Mouse (Mus musculus): ENCODE data around the gene Npas3. TPM values are rescaled to one million over a fixed set of nuclear protein-coding genes. Genes with fewer than 3 reads are reported as not detected.

The Npas3 gene
- polyA plus RNA-seq, 1 experiment from 2014 or later, result 17.7 TPM

DNA sequence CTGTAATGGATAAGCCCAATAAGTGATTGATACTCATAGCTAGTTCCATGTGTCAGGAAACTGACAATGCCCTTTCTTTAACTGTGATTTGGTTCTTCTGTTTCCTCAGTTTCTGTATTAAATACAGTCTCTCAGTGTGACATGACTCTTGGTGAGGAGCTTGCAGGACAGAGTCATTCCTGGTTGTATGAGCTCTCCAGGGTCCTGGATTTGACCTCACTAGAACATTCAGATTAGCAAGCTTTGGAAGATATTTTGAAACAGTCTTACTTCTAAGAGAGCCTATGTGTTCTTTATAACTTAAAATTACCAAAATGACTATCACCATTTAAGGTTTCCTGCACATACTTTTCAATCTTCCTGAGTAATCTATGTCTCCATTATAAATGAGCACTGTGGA is 247.9 kb downstream of the Npas3 start:
- Histone ChIP-seq H3K9ac (replicated peaks; ENCODE audit: low read depth, low read length) (no peak overlapping the region), H3K27ac (ENCODE audit: low read length) (no peak overlapping the region), H3K4me3 (replicated peaks; ENCODE audit: low read length) (no peak overlapping the region), H3K4me1 (replicated peaks; ENCODE audit: control insufficient read depth, insufficient read depth, low read length) (no peaks in the 10 kb centered on the region), H3K9me3 (ENCODE audit: control insufficient read depth, low read length) (no peaks in the 10 kb centered on the region), H3K36me3 (ENCODE audit: control insufficient read depth, insufficient read depth) (no peaks in the 10 kb centered on the region), H3K27me3 (replicated peaks; ENCODE audit: control insufficient read depth, insufficient read depth, low read length) (no peaks in the 10 kb centered on the region), H3K4me2 (ENCODE audit: low read length) (no peak overlapping the region)
- no peak for ATAC-seq

DNA sequence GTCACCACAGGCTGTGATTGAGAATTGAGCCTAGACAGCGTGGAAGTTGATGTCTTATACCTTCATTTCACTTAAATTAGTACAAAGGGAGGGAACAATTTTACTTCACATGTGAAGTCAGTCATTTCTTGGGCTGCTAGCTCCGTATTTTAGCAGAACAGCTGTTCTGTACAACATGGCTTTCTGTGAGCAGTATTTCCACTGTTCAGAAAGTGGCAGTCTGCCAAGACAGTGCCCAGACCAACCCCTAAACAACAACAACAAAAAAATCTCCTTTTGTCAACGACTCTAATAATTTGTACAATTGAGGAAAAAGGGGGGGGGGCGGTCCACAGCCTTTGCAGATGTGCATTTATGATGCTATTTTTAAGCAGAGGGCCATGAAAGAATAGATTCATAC is 266.4 kb downstream of the Npas3 start:
- Histone ChIP-seq H3K4me3 (replicated peaks; ENCODE audit: low read length) (no peak overlapping the region), H3K9me3 (ENCODE audit: control insufficient read depth, low read length) (no peaks in the 10 kb centered on the region), H3K4me2 (ENCODE audit: low read length) (peak overlapping the region; percentile 10; the same call in 1 of the 2 replicates), H3K9ac (replicated peaks; ENCODE audit: low read depth, low read length) (no peak overlapping the region), H3K36me3 (ENCODE audit: control insufficient read depth, insufficient read depth) (no peaks in the 10 kb centered on the region), H3K27ac (ENCODE audit: low read length) (peak overlapping the region; percentile 75), H3K4me1 (replicated peaks; ENCODE audit: control insufficient read depth, insufficient read depth, low read length) (peaks cover 11% of the 10 kb centered on the region), H3K27me3 (replicated peaks; ENCODE audit: control insufficient read depth, insufficient read depth, low read length) (no peaks in the 10 kb centered on the region)
- 25% methylated on average over 4 of the region's 4 CpGs for WGBS
- peak; percentile 94 for ATAC-seq

DNA sequence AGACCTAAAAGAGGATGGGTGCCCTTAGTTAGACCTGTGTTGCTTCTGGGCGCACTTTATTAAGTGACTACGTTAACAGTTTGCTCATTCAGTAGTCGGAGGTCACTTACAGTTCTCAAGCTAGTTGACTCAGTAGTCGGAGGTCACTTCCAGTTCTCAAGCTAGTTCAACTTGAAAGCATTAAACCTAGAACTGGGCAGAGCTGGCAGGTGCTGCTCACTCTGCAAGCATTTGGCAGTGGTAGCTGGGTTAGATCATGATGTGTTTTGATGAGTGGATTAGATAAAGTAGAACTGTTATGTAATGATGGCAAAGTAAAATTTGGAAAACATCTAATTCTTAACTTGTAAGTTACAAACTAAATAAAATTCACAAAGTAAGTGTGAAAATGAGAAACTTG is 271.1 kb downstream of the Npas3 start:
- no peak overlapping the region for H3K9ac ChIP-seq (replicated peaks; ENCODE audit: low read depth, low read length)
- H3K4me1 ChIP-seq (replicated peaks; ENCODE audit: control insufficient read depth, insufficient read depth, low read length), result peaks cover 10% of the 10 kb centered on the region
- WGBS, result 92% methylated on average over 4 of the region's 4 CpGs
- ATAC-seq, result no peak
- no peak overlapping the region for H3K4me3 ChIP-seq (replicated peaks; ENCODE audit: low read length)
- no peaks in the 10 kb centered on the region for H3K27me3 ChIP-seq (replicated peaks; ENCODE audit: control insufficient read depth, insufficient read depth, low read length)
- H3K27ac ChIP-seq (ENCODE audit: low read length), result no peak overlapping the region
- H3K9me3 ChIP-seq (ENCODE audit: control insufficient read depth, low read length), result no peaks in the 10 kb centered on the region
- H3K36me3 ChIP-seq (ENCODE audit: control insufficient read depth, insufficient read depth), result no peaks in the 10 kb centered on the region
- no peak overlapping the region for H3K4me2 ChIP-seq (ENCODE audit: low read length)

DNA sequence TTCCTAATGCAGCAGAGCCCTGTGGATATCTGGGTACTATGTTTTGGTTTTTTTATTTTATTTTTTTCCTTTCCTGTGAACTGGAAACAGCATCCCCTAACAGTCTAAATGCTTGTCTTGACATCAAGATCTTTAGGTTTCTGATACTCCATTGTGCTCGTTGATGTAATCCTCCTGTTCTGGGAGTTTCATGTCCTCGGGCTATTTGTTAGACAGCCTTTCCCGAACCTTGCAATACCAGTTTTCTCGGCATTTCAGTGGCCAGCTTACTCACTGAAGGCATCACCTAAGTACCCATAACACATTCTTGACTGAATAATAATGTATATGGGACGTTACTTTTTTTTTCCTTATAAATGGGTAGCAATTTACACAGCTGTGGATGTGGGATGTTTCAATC is 274.2 kb downstream of the Npas3 start:
- no peak for ATAC-seq
- 37% methylated on average over 5 of the region's 5 CpGs for WGBS

DNA sequence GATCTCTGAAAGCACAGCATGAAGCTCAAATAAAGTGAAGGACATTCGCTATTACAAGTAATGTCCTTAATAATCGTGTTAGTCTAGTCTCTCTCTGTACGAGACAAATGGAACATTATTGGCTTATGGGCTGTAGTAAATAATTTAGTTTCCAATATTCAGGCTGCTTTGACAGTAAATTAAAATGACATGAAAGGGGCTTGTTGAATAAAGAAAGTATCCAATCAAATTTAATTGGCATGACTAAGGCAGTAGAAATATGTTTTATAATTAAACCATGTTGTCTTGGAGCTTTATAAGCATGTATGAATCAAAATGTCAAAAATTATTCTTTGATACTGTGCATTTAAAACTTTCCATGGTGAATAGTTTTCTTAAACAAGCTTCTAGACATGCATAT is 278.6 kb downstream of the Npas3 start:
- Histone ChIP-seq H3K9me3 (ENCODE audit: control insufficient read depth, low read length) (no peaks in the 10 kb centered on the region), H3K9ac (replicated peaks; ENCODE audit: low read depth, low read length) (no peak overlapping the region), H3K36me3 (ENCODE audit: control insufficient read depth, insufficient read depth) (no peaks in the 10 kb centered on the region), H3K4me1 (replicated peaks; ENCODE audit: control insufficient read depth, insufficient read depth, low read length) (no peaks in the 10 kb centered on the region), H3K27me3 (replicated peaks; ENCODE audit: control insufficient read depth, insufficient read depth, low read length) (no peaks in the 10 kb centered on the region), H3K4me2 (ENCODE audit: low read length) (no peak overlapping the region), H3K27ac (ENCODE audit: low read length) (no peak overlapping the region), H3K4me3 (replicated peaks; ENCODE audit: low read length) (no peak overlapping the region)
- WGBS, result 63% methylated on average over 3 of the region's 3 CpGs
- no peak for ATAC-seq

More for the DNA sequence above, 274.2 kb downstream of the Npas3 start:
- Histone ChIP-seq H3K9ac (replicated peaks; ENCODE audit: low read depth, low read length) (no peak overlapping the region), H3K27ac (ENCODE audit: low read length) (no peak overlapping the region), H3K27me3 (replicated peaks; ENCODE audit: control insufficient read depth, insufficient read depth, low read length) (no peaks in the 10 kb centered on the region), H3K9me3 (ENCODE audit: control insufficient read depth, low read length) (no peaks in the 10 kb centered on the region), H3K36me3 (ENCODE audit: control insufficient read depth, insufficient read depth) (no peaks in the 10 kb centered on the region), H3K4me3 (replicated peaks; ENCODE audit: low read length) (no peak overlapping the region), H3K4me2 (ENCODE audit: low read length) (no peak overlapping the region), H3K4me1 (replicated peaks; ENCODE audit: control insufficient read depth, insufficient read depth, low read length) (no peaks in the 10 kb centered on the region)

DNA sequence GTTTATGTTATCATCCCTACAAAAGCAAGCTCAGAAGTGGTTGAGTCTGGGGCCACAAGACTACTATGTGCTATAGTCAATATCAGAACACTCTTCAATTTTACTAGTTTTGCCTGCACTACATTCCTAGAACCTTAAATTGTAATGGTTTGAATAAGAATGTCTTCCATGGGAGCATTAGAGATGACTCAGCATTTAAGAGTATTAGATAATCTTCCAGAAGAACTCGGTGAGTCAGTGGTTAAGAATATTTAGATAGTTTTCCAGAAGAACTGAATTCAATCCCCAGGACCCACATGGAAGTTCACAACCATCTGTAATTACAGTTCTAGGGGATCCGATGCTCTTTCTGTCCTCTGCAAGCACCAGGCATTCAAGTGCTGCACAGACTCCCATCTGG is 280.9 kb downstream of the Npas3 start:
- H3K27me3 ChIP-seq (replicated peaks; ENCODE audit: control insufficient read depth, insufficient read depth, low read length), result no peaks in the 10 kb centered on the region
- WGBS, result 85% methylated on average over 2 of the region's 2 CpGs

DNA sequence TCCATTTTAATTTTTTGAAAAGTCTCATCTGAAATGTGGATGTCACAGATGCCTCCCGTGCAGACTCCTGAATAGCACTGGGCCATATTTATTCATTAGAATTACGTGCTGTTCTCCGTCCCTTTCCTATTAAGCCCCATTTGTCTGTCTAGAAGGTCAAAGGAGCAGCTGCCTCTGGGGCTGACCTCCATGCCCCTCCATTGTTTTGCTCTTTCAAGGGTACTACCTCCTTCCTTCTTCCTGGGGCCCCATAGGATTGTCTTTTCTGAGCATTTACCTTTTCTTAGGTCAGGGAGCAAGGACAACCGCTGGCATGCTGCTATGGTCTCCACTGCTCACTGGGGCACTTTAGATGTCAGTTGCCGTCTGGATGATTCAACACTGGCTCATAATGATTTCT is 288.3 kb downstream of the Npas3 start:
- no peaks in the 10 kb centered on the region for H3K4me1 ChIP-seq (replicated peaks; ENCODE audit: control insufficient read depth, insufficient read depth, low read length)
- ATAC-seq, result no peak
- H3K4me3 ChIP-seq (replicated peaks; ENCODE audit: low read length), result no peak overlapping the region
- H3K9me3 ChIP-seq (ENCODE audit: control insufficient read depth, low read length), result no peaks in the 10 kb centered on the region
- no peaks in the 10 kb centered on the region for H3K36me3 ChIP-seq (ENCODE audit: control insufficient read depth, insufficient read depth)
- 30% methylated on average over 5 of the region's 5 CpGs for WGBS
- no peak overlapping the region for H3K4me2 ChIP-seq (ENCODE audit: low read length)
- no peaks in the 10 kb centered on the region for H3K27me3 ChIP-seq (replicated peaks; ENCODE audit: control insufficient read depth, insufficient read depth, low read length)
- H3K27ac ChIP-seq (ENCODE audit: low read length), result no peak overlapping the region
- H3K9ac ChIP-seq (replicated peaks; ENCODE audit: low read depth, low read length), result no peak overlapping the region

More for the DNA sequence above, 280.9 kb downstream of the Npas3 start:
- Histone ChIP-seq H3K4me3 (replicated peaks; ENCODE audit: low read length) (no peak overlapping the region), H3K36me3 (ENCODE audit: control insufficient read depth, insufficient read depth) (no peaks in the 10 kb centered on the region), H3K4me2 (ENCODE audit: low read length) (no peak overlapping the region), H3K27ac (ENCODE audit: low read length) (no peak overlapping the region), H3K4me1 (replicated peaks; ENCODE audit: control insufficient read depth, insufficient read depth, low read length) (no peaks in the 10 kb centered on the region), H3K9ac (replicated peaks; ENCODE audit: low read depth, low read length) (no peak overlapping the region), H3K9me3 (ENCODE audit: control insufficient read depth, low read length) (no peaks in the 10 kb centered on the region)
- ATAC-seq, result no peak

DNA sequence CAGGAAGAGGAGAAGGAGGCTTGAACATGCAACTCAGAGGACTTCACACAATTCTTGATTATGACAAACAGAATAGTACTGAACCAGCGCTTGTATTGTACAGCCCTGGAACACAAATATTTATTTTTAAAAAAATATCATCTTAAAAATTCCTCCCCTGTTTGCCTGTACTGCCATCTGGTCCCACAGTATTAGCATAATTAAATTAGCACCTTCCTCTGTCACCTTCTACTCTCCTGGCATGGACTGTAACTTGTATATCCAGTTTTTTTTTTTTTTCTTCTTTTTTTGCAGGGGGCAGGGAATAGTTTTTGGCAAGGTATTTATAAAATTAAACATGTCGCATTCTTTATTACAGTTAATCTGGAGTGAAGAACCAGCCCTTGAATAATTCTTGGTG is 307.9 kb downstream of the Npas3 start:
- 61% methylated on average over 2 of the region's 2 CpGs for WGBS
- H3K4me1 ChIP-seq (replicated peaks; ENCODE audit: control insufficient read depth, insufficient read depth, low read length), result no peaks in the 10 kb centered on the region
- H3K9me3 ChIP-seq (ENCODE audit: control insufficient read depth, low read length), result no peaks in the 10 kb centered on the region
- no peaks in the 10 kb centered on the region for H3K27me3 ChIP-seq (replicated peaks; ENCODE audit: control insufficient read depth, insufficient read depth, low read length)
- H3K4me3 ChIP-seq (replicated peaks; ENCODE audit: low read length), result no peak overlapping the region
- no peak overlapping the region for H3K4me2 ChIP-seq (ENCODE audit: low read length)
- H3K27ac ChIP-seq (ENCODE audit: low read length), result no peak overlapping the region
- peak; percentile 68; the same call in 1 of the 2 replicates for ATAC-seq
- H3K9ac ChIP-seq (replicated peaks; ENCODE audit: low read depth, low read length), result no peak overlapping the region
- H3K36me3 ChIP-seq (ENCODE audit: control insufficient read depth, insufficient read depth), result no peaks in the 10 kb centered on the region

DNA sequence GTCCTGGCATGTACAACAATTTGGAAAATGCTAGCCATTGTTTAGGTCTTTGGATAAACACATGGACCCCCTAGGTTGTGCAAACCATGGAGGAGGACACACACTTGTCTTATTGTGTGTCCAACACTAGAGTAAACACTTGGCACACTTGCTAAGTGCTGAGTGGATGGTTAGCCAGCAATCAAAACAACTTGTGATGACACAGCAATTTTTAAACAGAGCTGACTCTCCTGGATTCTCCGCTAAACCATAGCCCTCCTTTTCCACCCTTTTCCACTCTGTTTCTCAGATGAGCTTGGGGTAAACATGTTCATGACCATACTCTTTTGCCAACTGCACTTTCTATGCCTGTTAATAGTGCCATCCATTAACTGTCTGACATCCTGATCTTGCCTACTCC is 309.8 kb downstream of the Npas3 start:
- H3K4me1 ChIP-seq (replicated peaks; ENCODE audit: control insufficient read depth, insufficient read depth, low read length), result no peaks in the 10 kb centered on the region; the same call in 1 of the 2 replicates
- no peak overlapping the region for H3K9ac ChIP-seq (replicated peaks; ENCODE audit: low read depth, low read length)
- H3K27ac ChIP-seq (ENCODE audit: low read length), result no peak overlapping the region
- H3K4me3 ChIP-seq (replicated peaks; ENCODE audit: low read length), result no peak overlapping the region
- H3K9me3 ChIP-seq (ENCODE audit: control insufficient read depth, low read length), result no peaks in the 10 kb centered on the region
- no peaks in the 10 kb centered on the region for H3K27me3 ChIP-seq (replicated peaks; ENCODE audit: control insufficient read depth, insufficient read depth, low read length)
- no peak for ATAC-seq
- no peaks in the 10 kb centered on the region for H3K36me3 ChIP-seq (ENCODE audit: control insufficient read depth, insufficient read depth)
- WGBS, result 82% methylated on average over 1 of the region's 1 CpGs
- no peak overlapping the region for H3K4me2 ChIP-seq (ENCODE audit: low read length)

DNA sequence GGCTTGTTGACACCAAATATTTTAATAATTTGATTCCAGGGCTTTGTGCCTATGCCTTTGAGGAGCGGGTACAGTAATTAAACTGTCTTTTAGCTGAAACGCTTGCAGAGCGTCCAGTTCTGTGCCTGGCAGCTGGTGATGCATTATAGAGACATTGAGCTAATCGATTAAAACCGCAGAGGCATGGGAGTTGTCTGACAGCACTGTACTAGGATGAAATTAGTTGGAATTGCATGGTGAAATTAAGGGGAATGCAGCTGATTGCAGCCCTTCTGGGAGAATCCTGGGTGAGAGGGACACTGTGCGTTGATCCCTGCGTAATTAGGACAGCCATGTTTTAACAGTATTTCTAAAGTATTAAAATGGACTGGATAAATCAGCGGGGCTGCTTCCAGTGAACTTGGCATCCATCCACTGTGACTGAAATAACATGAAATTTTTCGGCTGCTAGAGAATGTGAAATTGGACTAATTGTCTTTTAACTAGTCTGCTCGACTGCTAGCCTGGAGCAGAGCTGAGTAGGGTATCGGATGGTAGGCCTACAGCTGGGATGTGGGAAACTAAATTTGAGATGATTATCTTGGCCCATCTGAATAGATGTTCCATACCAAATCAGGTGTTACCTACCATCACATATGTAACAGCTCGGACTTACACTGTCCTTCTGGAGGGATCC is 318.4 kb downstream of the Npas3 start:
- Histone ChIP-seq H3K4me3 (replicated peaks; ENCODE audit: low read length) (no peak overlapping the region), H3K9ac (replicated peaks; ENCODE audit: low read depth, low read length) (no peak overlapping the region), H3K36me3 (ENCODE audit: control insufficient read depth, insufficient read depth) (no peaks in the 10 kb centered on the region), H3K27ac (ENCODE audit: low read length) (no peak overlapping the region), H3K4me1 (replicated peaks; ENCODE audit: control insufficient read depth, insufficient read depth, low read length) (peaks cover 14% of the 10 kb centered on the region), H3K4me2 (ENCODE audit: low read length) (no peak overlapping the region), H3K27me3 (replicated peaks; ENCODE audit: control insufficient read depth, insufficient read depth, low read length) (no peaks in the 10 kb centered on the region), H3K9me3 (ENCODE audit: control insufficient read depth, low read length) (no peaks in the 10 kb centered on the region)
- ATAC-seq, result peak; percentile 78
- 25% methylated on average over 12 of the region's 12 CpGs for WGBS

Measured in forebrain, embryonic 16.5 days (tissue).